Mouse (Mus musculus) c-Kit-positive CD71-negative TER-119-negative erythroid progenitor cells, embryonic 14.5 days (primary cell): ENCODE data around the gene Fam71a.
A peak's percentile ranks its signal among the peaks of the same experiment; 100 is the strongest.
"Not testable (repeated sequence)": the region's sequence is repeated elsewhere in the genome, so short reads cannot be mapped to it uniquely, and the experiment has no call there.

Experiments
- DNase-seq: peaks from one replicate; pipeline ENCODE4 v3.0.0-alpha.2; 2013; ENCODE audit warnings: low read depth

The Fam71a gene

DNA sequence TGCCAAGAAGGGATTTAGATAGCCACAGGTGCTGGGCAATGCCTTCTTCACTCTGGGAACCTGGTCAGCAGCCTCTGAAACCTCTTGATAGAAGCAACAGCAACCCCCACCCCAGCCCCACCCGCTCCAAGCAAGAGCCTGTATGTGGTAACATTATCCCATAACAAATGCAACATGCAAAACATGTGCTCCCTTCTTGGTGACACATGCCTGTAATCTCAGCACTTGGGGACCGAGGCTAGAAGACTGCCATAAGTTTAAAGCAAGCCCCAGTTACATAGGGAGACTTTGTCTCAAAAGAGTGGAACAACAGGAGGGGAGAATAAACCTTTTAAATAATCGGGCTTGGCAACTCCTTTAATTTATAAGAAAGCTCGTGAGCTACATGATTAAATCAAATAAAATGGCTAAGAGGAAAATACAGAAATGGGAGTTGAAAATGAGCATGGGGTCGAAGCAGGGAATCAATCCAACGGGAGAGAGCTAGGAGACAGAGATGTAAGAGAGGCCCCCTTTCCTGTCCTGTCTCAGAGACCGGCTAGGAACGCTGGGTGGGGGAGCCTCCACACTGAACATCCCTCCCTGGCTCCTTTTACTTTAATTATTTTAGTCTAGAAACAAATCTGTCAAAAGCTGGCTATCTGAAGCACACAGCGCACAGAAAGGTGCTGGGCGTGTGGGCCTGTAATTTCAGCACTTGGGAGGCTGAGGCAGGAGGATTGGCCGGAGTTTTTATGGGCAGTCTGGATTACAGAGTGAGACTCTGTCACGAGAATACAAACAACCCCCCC is 17.0 kb upstream of the Fam71a start:
- no peak for DNase-seq

DNA sequence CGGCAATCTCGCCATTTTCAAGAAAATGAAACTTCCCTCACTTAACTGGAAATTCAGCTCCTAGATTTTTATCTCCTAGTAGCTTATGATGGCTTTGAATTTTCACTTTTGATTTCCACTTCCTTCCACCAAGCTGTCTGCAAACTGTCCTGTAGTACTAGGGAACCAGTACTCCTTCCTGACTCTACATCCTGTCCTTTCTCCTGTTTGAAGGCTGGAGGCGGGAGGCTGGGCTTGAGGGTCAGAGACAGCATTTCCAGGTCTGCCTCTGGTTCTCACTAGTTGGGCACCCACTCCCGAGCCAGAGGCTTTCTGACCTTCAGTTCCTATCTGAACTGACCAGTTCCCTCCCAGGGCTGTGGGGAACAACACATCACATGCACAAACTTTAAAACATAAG is 15.8 kb upstream of the Fam71a start:
- DNase-seq = no peak

DNA sequence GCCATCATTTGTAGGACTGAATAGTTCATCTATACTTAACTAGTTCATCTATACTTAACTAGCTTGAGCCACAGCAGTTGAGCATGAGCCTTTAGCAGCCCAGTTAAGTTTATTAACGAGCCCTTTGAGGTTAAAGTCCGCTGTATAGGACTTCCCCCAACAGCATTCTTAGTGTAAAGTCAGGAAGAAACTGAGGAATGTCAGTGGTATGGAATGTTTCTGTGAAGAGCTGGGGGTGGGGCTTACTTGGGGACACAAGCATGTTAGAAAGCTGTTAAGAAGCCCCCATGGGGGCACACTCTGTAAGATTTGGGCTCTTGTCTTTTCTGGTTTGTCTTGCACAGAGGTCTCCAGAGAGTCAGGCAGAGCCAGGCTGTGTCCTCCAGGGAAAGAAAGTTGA is 15.2 kb upstream of the Fam71a start:
- DNase-seq = no peak

DNA sequence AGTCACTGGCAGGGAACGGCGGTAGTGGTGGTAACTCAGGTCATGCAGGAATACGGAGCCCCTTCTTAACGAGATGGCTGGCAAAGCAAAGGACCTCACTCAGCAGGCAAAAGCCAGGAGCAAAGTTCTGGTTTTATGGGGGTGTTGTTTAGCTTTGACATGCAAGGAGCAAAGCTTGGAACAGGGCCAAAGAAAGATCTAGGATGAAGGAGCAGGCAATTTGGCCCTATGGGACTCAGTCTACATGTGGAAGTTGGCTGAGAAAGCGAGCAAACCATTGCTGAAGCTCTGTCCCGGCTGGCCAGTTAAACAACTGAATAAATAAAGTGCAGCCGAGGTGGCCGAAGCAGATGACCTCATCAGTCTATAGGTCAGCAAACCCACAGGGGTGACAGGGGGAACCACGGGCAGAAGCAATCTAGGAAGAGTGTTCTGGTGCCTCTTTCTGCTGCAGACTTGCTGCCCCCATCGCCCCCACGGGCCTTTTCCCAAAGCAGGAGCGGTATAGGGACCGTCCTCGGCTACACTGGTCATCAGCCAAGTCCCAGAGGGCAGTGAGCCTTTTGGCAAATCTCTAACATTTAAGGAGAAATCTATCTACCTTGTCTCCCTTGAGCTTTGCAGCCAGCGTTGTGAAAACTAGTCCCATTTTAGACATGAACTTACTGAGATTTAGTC is 14.0 kb upstream of the Fam71a start:
- DNase-seq = no peak

DNA sequence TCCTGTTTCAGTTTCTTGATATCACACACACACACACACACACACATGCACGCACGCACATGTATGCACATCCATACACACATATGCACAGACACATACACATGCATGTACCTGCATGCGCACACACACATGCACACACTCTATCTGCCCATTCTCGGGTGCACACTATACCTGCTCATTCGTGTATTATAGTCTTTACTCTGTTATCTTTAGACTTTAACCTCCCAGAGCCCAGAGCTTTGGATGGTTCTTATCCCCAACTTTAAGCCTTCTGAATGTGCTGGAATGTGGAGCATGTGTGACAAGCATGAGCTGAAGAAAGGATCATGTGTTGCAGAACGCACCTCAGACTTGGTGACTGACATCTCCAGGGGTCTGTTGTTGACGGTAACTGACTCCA is 12.3 kb upstream of the Fam71a start:
- no peak for DNase-seq

DNA sequence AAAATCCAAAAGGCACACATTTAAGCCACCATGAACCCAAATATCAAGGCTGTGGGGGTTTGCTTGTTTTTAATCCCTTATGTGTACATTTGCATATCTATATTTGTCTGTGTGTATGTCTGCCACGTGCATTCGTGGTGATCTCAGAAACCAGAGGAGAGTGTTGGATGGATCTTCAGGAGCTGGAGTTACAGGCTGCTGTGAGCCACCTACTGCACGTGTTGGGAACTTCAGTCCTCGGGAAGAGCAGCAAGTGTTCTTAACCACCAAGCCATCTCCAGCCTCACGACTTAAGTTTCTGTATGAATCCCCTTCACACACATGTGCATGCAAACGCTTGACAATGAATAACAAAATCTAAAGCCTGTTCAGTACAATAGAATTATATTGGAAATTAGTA is 7.9 kb upstream of the Fam71a start:
- no peak for DNase-seq

DNA sequence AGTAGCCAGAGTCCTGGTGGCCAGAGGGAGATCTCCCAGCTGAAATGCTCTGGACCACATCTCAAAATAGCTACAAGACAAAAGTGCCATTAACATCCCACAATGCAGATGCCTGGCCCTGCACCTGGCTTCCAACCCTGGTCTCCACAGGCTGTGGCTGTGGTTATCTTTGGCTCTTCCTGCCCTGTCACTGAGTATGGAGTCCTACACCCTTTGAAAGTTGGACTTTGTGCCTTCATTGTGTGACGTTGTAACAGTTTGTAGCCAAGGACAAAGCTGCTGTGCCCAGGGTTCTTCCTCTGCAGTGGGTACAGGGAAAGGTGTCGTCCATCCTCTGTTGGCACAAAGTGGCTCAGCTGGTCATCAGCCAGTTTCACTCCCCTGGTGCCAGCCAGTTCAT is 5.8 kb upstream of the Fam71a start:
- DNase-seq = no peak

DNA sequence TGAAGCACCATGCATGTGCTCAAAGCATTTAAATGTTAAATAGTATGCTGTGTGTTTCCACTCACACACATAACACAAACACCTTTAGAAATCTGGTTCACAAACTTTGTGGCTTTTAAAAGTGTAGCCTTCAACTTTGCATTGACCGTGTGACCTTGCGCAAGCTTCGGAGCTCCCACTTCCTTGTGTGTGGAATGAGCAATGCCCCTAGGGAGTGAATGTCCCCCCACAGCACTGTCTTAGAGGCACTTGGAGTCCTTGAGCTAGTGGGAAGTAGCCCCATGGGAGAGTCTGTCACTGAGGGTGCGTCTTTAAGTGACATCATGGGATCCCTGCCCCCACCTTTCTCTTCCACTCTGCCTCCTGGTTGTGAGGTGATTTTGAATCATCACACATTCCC is 1.6 kb upstream of the Fam71a start:
- DNase-seq = no peak

DNA sequence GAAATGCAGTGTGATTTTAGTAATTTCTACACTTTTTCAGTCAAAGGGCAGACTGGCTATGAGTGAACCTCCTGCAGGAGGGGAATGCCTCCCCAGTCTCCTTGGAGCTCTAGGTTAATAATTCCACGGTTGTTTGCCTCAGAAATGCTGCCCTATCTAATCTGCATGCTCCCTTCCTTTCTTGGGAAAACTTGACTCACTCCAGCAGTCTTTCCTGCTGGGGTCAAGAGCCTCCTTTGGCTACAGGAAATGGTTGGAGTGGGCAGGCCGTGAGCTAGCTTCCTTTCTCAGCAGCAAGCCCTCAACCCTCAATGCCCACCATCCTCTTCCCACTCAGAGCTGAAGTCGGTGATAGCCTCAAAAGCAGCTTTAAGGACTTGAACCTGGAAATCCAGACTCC is 10.3 kb downstream of the Fam71a start:
- no peak for DNase-seq

DNA sequence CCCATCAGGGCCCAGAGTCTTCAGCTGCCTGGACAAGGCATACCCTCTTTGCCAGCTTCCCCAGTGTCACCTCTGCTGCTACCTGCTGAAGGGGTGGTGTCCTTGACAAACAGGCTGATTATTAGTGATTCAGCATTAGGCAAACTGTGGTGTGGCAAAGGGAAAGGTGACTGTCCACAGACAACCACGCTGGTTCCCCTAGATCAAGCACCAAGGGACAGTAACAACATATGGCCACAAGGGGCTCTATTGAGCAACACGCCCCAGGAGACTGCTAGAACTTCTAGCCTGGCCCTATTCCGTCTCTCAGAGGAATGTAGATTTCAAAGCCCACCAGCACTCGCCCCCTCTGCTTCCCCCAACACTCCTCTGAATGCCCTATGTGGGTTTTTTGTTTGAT is 11.6 kb downstream of the Fam71a start:
- DNase-seq = peak; percentile 37

DNA sequence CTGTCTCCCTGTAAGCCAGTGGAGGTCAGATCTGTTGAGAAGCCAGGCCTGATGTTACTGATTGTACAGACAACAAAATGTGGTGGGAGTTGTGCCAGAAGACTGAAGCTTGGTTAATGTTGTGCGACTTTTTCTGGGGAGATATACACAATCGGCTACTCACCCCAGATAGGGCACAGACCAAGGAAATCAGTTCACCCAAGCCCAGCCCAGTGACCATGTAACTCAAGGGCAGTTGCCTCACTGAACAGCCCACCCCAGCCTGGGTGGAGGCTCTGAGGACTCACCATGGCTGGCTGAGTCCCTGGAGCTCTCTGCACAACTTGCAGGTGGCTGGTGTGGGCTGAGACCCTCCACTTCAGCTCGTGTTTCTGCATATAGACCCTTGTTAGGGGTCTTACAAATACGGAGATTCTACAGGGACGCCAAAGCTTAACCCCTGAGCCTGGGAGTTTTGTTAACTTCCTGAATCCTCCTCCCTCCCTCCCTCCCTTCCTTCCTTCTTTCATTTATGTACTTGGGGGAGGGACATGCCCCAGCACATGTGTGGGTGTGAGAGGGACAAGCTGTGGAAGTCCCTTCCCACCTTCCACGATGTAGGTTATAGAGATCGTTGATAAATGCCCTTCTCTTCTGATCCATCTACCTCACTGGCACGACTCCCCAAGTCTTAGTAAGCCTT is 13.6 kb downstream of the Fam71a start:
- DNase-seq = no peak

DNA sequence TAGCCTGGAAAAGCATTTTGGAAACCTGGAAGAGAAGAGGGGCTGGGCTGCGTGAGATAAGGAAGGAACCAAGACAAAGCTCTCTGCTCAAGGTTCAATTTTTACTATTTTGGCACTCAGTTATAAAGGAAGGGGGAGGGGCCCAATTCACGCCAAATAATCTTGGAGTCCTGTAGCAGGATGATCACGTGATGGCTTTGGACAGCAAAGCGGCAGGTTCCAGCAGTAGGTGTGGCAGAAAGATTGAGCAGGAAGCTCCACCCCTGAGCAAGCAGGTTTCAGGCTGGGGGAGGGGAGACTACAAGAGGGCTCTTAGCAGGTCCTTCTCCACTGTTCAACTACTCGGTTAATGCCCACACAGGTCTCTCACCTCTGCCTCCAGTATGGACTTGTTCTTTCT is 15.1 kb downstream of the Fam71a start:
- DNase-seq = not testable (repeated sequence)

DNA sequence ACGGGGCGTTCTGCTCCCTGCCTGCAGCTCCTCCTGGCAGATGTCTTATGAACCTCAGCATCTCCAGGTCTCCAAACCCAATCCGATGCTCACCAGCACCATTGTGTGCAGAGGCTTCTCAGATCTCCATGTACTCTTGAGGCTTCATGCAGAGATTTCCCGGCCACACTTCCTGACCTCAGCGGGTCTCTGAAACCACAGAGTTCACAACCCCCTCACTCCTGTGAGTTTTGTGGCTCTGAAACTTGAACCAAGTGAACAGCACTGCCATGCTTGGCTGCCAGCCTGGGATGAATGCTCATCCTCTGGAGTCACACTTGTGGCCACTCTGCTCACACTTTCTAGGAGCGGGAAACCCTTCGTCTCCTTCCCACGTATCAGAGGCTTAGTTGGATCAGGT is 23.6 kb downstream of the Fam71a start:
- DNase-seq = no peak

DNA sequence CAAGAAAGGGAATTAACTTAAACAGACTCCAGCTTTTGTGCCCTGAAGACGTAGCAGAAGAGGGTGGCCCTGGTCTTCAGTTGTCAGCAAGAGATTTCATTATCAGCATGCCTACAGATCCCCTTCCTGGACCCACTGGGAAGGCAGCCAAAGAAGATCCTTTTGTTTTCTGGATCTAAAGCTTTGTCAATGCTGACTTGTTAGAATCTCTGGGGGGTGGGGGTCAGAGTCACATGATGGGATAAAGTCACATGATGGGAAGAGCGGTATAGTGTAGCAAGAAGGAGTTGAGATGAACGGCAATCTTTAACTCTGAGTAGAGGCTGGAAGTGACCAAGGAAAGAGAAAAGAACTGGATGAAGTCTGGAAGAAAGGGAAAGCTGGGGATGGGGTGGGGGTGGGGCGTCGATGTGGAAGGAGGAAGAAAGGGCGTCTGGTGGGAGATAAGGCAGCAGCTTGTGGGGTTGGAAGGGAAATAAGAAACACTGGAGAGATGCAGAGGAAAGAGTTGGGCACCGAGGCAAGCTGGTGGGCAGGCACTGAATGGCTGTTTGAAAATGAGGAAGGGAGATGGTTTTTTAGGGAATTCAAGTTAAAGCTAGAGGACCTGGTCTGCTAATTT is 25.6 kb downstream of the Fam71a start:
- no peak for DNase-seq

DNA sequence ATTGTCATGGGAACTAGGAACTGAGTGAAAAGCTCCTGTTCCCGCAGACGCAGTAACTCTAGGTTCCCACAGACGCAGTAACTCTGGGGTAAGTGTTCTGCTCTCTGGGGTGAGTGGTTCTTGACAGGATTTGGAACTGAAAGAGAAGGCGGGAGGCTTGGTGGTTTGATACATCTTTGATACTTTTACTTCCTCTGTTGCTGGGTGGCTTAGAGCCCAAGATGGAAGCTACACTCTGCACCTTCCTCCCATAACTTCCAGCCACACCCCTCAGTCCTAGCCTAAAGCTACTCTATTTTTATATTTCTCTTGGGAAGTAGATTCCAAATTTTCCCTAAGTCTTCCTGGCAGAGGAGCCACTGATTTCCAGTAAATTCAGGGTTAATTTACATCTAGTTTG is 26.2 kb downstream of the Fam71a start:
- DNase-seq = no peak

DNA sequence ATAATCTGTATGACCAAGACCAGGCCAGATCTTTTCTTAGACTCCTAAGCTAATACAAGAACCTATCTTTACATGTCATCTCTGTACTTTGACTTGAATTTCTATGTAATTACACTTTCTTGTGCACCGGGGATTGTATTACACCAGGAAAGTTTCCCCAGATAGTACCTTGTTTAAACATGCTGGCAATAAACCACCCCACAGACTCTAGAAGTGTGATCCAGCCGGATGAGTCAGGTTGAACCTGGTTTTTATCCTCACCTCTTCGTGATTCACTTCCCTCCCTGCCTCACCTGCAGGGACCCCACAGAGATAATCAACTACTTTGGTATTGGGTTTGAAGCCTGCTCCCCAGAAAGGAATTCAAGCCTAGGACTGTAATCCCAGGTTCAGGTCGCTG is 29.2 kb downstream of the Fam71a start:
- no peak for DNase-seq

DNA sequence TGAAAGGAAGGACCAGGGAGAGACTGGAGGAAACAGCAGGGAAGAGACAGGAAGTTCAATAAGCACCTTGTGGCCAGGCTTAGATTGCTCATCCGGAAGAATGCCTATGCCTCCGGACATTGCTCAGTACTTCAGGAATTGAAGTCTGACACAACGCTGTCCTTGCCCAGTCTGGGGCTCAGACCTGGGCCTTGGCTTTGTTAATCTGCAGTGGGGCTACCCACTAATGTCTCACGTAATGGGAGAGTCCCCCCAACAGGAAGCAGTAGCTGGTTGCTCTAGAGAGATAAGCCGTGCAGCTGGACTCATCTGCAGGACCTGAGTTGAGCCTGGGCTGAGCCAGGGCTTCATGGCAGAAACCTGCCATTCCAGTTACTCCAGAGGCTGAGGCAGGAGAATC is 31.7 kb downstream of the Fam71a start:
- DNase-seq = no peak

DNA sequence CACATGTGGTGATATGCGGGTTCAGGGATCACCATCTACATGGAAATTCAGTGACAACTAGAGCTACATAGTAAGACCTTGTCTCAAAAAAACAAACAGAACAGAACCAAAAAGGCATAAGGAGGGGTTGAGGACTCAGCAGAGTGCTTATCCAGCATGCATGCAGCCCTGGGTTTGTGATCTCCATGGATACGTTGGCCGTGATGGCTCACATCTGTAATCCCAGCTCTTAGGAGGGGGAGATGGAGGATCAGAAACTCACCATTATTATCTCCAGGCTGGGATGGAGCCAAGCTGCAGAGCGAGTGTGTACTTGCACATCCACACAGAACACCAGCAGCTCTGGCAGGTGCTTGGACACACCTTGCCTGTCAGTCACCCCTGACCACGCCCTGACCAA is 32.4 kb downstream of the Fam71a start:
- no peak for DNase-seq

DNA sequence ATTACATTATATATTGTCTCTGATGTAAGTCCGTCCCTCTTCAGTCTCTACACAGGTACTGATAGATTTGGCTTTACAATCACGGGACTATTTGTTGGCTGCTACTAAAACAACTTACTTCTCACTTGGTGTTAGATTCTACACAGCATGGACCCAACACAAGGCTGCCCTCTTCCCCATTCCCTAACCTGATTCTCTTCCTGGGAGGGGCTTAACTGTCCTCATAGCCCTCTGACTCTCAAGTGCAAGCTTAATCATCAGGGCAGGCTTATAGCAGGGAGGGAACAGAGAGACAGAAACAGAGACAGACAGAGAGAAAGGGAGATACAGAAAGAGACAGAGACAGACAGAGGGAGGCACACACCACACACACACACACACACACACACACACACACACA is 32.9 kb downstream of the Fam71a start:
- no peak for DNase-seq

DNA sequence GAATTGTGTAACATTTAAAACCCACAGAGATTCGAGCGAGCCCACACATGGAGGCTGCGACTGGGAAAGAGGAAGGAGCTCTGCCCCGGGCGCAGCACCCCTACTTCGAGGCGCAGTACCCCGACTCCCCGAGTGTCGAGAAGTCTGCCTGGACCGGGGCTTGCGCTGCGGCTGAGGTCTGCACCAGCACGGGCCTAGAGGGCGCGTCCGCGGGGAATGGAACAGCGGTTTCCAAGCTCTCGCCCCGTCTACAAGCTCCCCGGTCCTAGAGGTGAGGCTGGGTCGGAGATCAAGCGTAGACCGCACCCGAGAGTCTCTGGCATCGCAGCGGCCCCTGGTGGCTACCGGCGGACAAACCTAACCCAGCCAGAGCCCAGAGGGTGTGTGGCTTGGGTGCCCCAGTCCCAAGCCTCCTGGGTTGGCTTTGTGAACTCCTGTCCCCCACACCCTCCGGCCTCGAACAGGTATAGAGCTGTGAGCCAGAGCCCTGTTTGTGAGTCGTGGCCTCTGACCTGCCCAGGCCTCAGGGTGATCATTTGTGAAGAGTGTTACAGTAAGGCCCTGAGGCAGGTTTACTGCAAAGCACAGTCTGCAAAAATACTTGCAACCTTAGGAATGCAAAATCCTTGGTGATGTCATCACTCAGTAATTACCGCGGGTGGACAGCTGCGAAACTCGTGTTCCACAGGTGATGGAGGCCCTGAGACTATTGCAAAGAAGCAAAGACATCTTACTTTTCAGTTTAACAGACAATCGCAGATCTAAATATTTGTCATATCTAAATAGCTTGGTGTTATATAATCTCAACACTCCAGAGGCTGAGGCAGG is 38.6 kb downstream of the Fam71a start:
- DNase-seq = no peak

DNA sequence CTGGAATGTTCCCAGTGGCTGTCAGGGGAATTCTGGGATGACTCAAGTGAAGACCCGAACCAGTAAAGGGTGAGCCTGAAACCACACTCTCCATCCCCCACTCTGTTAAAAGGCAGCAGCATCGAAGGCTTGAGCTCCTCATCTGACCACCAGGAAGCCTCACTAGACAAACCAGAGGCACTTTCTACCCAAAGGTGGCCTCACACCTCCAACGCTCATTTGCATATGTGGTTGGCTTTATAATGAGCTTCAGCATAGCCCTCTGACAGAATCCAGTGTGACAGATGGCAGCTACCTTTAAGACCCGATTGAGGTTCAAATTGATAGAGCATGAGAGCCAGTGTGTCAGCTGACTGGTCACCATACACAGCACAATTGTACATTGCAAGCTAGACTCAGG is 40.3 kb downstream of the Fam71a start:
- DNase-seq = no peak

DNA sequence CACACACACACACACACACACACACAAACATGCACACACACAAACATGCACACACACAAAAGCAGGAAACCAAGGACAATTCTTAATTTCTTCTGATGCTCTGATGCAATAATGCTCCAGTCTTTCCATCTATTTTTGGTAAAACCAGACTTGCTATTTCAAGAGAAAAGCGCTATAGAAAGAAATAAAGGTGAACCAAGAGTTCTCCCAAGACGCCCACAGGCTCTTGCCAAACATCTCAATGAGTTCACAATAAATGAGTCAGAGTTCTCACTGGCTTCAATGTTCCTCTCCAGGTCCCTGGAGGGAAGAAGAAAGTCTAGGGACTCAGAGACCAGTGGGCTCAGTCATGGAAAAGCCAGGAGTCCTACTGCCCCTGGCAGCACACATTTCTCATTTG is 40.9 kb downstream of the Fam71a start:
- DNase-seq = no peak
